Mouse (Mus musculus) cortical plate, adult 2 months (tissue): ENCODE data around the gene Rassf9.

ENCODE experiments used
- CTCF ChIP-seq: fragments of 200-500 bp; IDR thresholded peaks from 2 replicates; pipeline ENCODE4 v1.5.1; 2011; ENCODE audit warnings: mild to moderate bottlenecking, control low read depth, low read length; ENCODE audit not compliant: insufficient read depth; ENCODE audit errors: extremely low read depth
- POLR2A ChIP-seq: fragments of 200-500 bp; IDR thresholded peaks from 2 replicates; pipeline ENCODE4 v1.6.1; 2011; ENCODE audit warnings: mild to moderate bottlenecking, low read length, control low read depth; ENCODE audit not compliant: insufficient read depth; ENCODE audit errors: extremely low read depth

GRCm38 (mm10) chr10:102491792-102492191 lies 20.2 kb upstream of the Rassf9 start:
- peak; percentile 68 for TF ChIP-seq CTCF
- no peak for TF ChIP-seq POLR2A
